Mouse (Mus musculus) CD4-positive, CD25-positive, alpha-beta regulatory T cell, adult 2 months (primary cell): ENCODE results near the gene Smdt1.
A peak's percentile ranks its signal among the peaks of the same experiment; 100 is the strongest.
"Not testable (repeated sequence)": the region's sequence is repeated elsewhere in the genome, so short reads cannot be mapped to it uniquely, and the experiment has no call there.

Experiments
- DNase-seq: peaks from one replicate; pipeline ENCODE4 v3.0.0-alpha.2; 2012; ENCODE audit warnings: low read depth, low spot score

The Smdt1 gene

GRCm38 (mm10) chr15:82343368-82344287 lies 4.9 kb downstream of the Smdt1 start:
- no peak for DNase-seq

DNA sequence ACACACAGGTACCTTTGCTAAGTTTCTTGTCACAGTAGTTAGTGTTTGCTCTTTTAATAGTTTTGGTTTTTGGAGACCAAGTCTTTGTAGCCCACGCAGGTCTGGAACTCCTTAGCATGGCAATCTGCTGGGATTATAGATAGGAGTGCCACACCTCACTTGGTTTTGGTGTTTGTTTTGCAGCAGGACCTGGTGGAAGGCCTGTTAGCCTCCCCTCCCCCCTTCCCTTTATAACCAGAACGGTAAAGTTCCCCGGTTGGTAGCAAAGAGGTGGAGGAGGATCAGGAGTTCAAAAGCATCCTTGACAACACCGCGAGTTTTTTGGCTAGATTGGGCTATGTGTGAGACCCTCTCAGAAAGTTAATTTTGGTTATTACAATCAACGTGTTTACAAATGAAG lies 6.2 kb downstream of the Smdt1 start:
- no peak for DNase-seq

DNA sequence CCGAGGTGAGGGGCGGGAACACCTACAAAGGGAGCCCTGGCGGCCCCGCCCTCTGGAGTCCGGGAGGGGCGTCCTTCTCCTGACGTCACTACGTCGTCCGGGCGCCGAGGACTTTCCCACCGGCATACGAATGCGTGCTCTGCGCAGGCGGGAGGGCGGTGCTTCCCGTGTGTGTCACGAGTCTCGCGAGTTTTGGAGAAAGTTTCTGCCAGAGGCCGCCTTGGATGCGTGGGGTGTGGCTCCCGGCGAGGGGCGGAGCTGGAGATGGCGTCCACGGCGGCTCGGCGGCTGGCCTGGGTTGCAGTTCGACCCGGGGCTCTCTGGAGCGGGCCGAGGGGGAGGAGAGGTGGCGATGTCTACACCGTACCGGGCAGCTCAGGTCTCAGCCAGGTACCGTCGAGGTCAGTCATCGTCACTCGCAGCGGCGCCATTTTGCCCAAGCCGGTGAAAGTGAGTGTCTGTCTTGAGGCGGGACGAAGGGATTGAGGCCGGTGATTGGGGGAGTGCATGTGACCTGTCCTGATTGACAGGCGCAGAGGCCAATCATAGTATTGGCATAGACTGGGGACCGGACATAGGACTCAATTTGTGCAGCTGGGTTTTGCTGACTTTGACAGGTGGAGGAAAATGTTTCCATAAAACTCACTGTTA lies 7.2 kb downstream of the Smdt1 start:
- DNase-seq: peak; percentile 100

DNA sequence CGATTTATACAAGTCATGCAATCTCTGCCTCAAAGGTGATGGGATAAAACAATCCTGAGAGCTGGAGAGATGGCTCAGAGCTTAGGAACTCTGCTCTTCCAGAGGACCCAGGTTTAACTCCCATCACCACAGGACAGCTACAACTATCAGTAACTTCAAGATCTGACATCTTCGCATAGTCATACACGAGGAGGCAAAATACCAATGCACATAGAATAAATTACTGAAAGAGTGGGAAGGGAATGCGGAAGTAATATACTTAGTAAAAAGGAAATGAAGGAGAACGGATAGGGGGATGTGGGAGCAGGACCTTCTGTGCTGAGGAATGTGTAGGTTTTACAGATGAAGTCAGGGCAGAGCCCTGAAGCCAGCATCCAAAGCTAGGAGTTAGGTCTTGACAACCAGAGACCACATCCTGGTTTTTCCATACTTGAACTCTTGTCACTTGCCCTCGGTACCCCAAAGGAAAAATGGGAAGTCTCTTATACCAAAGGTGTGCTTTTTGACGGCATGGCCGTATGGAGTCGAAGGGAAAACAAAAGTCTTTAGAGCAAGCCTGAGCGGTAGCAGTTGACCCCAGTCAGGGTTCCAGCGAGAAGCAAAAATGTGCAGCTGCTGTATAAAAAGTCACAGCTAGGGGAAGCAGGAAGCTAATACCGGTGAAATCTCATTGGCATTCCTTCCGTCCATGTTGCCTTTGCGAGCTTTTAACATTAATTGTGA lies 8.0 kb downstream of the Smdt1 start:
- DNase-seq: peak; percentile 35

DNA sequence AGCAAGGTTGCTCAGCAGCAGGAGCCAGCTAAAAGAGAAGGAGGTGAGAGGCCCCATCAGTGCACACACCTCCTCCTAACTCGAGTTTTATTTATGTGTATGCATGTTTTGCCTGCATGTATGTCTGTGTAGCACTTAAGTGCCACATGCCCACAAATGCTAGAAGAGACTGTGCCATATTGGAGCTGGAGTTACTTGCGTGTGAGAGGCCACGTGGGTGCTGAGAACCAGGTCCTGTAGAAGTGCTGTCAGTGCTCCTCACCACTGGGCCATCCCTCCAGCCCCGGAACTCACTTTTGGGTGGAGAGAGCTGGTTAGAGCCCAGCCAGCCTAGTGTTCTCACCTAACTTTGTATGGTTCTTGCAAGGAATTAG lies 8.5 kb downstream of the Smdt1 start:
- no peak for DNase-seq

DNA sequence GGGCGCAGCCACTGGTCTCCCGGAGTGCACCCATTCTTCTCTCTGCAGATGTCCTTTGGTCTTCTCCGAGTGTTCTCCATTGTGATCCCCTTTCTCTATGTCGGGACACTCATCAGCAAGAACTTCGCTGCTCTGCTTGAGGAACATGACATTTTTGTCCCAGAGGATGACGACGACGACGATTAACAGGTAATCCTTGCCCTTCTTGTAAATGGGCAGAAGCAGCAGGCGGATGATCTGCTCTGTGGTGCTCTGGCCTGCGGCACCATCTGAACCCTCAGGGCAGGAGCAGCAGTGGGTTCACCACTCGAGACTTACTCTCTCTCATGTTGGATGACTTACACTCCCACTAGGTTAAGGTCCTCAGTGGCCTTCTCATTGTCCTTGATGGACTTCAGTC lies 9.1 kb downstream of the Smdt1 start:
- DNase-seq: no peak

- DNase-seq: no peak
These were observed 9.7 kb downstream of the Smdt1 start for GRCm38 (mm10) chr15:82348258-82348998.

GRCm38 (mm10) chr15:82348999-82349341 lies 10.2 kb downstream of the Smdt1 start:
- no peak for DNase-seq

DNA sequence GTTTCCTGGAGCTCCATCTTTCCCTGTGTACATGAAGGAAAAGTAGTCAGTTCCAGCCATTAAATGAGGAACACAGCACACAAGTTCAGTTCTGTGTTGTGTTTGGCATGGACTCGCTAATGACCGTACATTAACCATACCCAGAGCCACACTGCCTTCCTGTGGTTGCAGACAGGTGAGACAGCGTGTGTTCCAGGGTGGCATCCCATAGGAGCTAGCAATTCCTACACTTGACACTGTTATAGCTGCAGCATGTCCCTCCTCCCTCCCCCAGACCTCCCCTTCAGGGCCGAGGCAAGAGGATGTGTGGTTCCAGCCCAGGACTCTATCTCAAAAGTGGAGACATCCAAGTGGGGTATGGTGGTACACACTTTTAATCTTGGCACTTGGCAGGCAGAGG lies 11.6 kb downstream of the Smdt1 start:
- no peak for DNase-seq

GRCm38 (mm10) chr15:82351480-82351879 lies 12.7 kb downstream of the Smdt1 start:
- no peak for DNase-seq

- DNase-seq: no peak
These were observed 14.5 kb downstream of the Smdt1 start for GRCm38 (mm10) chr15:82353078-82353744.

DNA sequence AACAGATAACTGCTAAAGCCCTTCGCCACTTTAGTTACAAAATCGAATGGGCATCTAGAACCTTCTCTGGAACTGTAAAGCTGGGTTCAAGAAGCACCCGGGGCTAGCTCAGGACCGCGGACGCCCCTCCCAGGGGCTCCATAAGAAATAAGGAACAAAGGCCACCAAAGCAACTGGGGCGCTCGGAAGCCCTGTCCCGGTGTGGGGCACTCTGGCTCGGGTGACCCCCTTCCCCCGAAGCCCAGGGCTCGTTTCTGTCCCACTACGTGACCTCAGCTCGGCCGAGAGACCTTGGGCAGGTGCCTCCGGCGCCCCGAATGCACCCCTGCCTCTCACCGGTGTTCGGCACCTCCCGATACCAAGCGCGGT lies 15.0 kb downstream of the Smdt1 start:
- no peak for DNase-seq

DNA sequence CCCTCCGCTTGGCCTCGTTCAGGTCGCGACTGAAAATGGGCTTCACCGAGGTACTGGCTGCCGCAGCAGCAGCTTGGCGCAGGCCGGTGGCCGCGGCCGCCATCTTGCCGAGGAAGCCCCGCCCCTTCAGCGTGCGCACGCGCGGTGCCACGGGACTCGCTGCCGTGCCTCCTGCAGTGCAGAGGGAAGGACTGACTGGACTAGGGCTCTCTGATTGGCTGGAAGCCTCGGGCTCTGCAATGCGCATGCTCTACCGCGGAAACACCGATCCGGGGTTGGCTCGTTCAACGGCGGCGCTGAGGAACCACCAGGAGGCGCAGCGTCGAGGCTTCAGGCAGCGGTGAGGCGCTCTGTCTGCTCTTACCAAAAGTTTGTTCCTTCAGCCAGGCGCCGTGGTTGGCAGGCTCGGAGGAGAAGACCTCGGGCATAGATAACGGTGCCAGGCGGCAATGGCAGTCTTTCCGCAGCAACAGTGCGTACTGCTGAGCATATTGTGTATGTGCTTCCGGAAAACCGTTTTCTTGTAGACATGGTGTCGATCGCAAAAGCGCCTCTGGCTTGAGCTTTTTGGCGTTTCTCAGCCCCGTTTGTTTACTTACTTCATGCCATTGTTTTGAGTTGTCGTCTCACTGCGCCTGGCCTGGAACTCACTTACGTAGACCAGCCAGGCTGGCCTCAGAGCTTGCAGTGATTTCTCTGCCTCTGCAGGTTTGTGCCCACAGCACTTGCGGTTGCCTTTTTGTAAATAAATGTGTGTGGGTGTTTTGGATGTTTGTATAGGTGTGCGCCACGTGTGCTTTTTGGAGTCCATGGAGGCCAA lies 15.6 kb downstream of the Smdt1 start, which contains the start of gene Ndufa6:
Gene Ndufa6 (minus strand): TSS at position 197 of the 820 bp plus-strand sequence.
- peak; percentile 100 for DNase-seq

DNA sequence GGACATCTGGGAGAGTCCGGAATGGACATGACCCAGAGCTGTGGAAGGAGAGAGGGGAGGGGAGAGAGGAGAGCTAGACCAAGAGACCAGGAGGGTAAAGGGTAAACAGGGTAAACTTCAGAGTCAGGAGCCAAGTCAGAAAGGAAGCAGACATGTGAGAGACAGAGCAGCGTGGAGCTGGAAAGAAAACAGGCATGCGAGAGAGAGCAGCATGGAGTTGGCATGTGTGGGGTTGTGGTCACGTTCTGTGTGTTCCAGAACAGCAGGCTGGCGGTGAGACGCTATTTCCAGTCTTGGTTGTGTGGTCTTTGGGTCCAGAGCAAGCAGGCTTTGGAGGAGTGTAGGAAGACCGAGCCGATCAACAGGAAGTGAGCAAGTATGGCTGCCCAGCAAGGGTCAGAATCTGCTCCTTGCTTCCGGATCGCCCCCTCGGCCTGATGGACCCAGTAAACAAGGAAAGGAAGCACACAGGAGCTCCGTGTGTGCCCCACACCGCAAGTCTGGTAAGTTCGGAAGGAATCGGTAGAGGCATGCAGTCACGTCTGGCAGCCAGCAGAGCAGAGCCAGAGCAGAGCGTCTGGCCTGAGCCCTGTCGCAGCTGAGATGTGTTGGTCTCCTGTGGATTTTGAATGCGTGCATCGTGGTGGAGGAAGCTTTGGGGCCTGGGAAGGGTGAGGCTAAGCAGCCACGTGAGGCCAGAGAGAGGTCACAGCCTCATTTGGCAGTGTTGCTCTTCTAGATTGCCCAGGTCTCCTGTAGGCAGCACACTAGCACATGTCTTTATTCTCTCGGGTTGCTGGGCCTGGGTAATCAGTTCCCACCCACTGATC lies 19.9 kb downstream of the Smdt1 start:
- no peak for DNase-seq

GRCm38 (mm10) chr15:82361459-82362018 lies 22.8 kb downstream of the Smdt1 start:
- peak; percentile 43 for DNase-seq

DNA sequence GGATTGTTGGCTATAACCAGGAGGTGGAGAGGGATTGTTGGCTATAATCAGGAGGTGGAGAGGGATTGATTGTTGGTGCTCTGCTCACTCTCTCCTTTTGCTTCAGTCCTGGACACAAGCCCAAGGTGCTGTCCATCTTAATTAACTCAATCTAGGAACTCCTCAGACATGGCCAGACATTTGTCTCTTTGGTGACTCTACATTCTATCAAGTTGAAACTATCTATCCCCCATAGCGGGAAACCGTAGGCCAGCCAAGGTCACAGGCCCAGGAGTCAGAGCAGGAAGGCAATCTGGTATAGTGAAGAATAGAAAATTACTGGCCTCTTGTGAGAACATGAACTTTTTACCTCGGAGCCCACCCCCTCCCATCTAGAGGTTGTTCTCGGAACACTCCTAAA lies 23.5 kb downstream of the Smdt1 start:
- DNase-seq: no peak

DNA sequence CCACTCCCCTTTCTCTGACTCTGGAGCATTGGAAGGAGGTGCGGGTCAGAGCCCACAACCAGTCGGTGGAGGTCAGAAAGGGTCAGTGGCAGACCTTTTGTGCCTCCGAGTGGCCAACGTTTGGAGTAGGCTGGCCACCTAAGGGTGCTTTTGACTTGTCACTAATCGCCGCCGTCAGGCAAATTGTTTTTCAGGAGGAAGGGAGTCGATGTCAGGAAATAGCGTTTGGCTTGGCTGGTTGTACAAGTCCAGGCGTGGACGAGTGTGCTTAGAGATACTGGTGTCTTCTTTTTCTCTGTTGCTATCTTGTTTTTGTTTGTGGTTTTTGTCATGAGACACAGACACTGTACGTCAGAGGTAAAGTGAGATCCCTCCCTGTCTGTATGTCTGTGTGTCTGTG lies 25.0 kb downstream of the Smdt1 start:
- not testable (repeated sequence) for DNase-seq

- DNase-seq: not testable (repeated sequence)
These were observed 25.8 kb downstream of the Smdt1 start for GRCm38 (mm10) chr15:82364561-82364960.

DNA sequence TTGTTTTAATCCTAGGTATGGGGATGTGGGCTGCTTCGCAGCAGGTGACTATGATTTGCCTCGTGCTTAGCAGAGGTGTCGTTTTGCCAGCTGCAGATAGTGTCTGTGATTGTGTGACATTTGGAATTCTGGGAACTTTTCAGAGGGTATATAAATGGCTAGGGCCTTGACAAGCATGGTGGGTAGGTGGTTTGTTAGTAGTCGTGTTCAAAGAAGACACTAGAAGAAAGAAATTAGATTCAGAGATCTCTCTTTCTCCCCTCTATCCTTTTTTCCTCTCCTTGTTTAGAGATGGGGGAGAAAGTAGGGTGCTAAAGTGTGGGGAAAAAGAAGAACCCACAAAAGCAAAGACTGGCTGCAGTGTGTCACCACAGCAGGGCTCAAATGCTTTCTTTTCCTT lies 29.4 kb downstream of the Smdt1 start:
- no peak for DNase-seq
